Mouse (Mus musculus): Measurements from ENCODE around the gene Fgf5.

DNA sequence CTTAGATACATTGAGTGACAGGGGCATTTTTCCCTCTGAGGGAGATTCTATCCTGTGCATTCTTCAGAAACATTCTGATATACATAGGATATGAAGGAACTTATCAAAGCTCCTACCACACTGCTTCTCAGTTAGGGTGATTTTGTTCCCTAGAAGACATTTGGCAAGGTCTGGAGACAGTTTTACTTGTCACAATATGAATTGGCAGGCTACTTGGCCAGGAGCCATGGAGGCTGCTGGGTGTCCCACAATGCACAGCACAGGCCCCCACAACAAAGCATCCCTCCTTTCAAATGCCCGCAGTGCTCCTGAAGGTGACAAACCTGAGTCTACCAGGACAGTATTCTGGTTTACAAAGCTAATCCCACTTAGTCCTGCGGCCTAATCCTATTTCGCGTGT is 32.0 kb upstream of the Fgf5 start:
- TF ChIP-seq CTCF (IDR thresholded peaks at IDR 0.05; ENCODE audit: borderline replicate concordance, insufficient read depth, low read depth, low read length) (no peak), POLR2A (IDR thresholded peaks at IDR 0.05; ENCODE audit: borderline replicate concordance, insufficient read depth, low read length) (no peak)

Measured in cerebellum, adult 2 months (tissue).